Mouse (Mus musculus): ENCODE measurements around the gene Rabgap1l. TPM values are rescaled to one million over a fixed set of nuclear protein-coding genes. Genes with fewer than 3 reads are reported as not detected.

Rabgap1l gene
- polyA plus RNA-seq, 1 experiment from 2014 or later, result 44.8 TPM

- DNase-seq (no peak), ATAC-seq (ENCODE audit: low FRiP score, low TSS enrichment) (no peak)
- no peak overlapping the region for H3K4me2 ChIP-seq (ENCODE audit: low read length)
- no peaks in the 10 kb centered on the region for H3K4me1 ChIP-seq (ENCODE audit: control insufficient read depth, insufficient read depth, low read length)
- no peaks in the 10 kb centered on the region for H3K9me3 ChIP-seq (ENCODE audit: control insufficient read depth, low read length)
- H3K27ac ChIP-seq (replicated peaks; ENCODE audit: low read depth, low read length), result no peak overlapping the region
- no peak overlapping the region for H3K9ac ChIP-seq (replicated peaks; ENCODE audit: low read length)
- no peak overlapping the region for H3K4me3 ChIP-seq (replicated peaks; ENCODE audit: low read depth, low read length)
- H3K36me3 ChIP-seq (ENCODE audit: control insufficient read depth, insufficient read depth, low read length), result no peaks in the 10 kb centered on the region
- WGBS, result 90% methylated on average over 1 of the region's 1 CpGs
- no peaks in the 10 kb centered on the region for H3K27me3 ChIP-seq (ENCODE audit: control insufficient read depth, insufficient read depth, low read length)
Observed at GRCm38 (mm10) chr1:160302268-160302667, 490.7 kb downstream of the Rabgap1l start.

DNA sequence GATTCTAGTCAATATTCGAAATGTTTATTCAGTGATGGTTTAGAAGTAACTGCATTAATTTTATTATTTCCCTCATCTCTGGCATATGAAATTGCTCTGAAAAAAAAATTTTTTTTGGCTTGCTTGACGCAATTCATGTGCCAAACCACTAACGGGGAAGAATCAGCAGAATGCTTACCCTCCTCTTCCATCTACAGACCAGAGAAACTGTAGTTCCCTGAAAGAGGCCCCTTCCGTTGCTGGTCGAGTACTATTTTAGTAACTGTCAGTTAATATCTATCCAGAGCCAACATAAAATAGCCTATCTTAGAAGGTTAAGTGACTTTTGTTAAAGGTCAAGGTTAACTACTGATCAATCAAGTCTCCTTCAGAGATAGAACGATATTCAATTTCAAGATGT is 491.9 kb downstream of the Rabgap1l start:
- no peaks in the 10 kb centered on the region for H3K27me3 ChIP-seq (ENCODE audit: control insufficient read depth, insufficient read depth, low read length)
- H3K4me3 ChIP-seq (replicated peaks; ENCODE audit: low read depth, low read length), result no peak overlapping the region
- no peak overlapping the region for H3K27ac ChIP-seq (replicated peaks; ENCODE audit: low read depth, low read length)
- WGBS, result 88% methylated on average over 6 of the region's 6 CpGs
- no peak for ATAC-seq (ENCODE audit: low FRiP score, low TSS enrichment)
- no peak overlapping the region for H3K4me2 ChIP-seq (ENCODE audit: low read length)
- no peak overlapping the region for H3K9ac ChIP-seq (replicated peaks; ENCODE audit: low read length)
- no peaks in the 10 kb centered on the region for H3K36me3 ChIP-seq (ENCODE audit: control insufficient read depth, insufficient read depth, low read length)
- H3K9me3 ChIP-seq (ENCODE audit: control insufficient read depth, low read length), result no peaks in the 10 kb centered on the region
- no peaks in the 10 kb centered on the region for H3K4me1 ChIP-seq (ENCODE audit: control insufficient read depth, insufficient read depth, low read length)
- no peak for DNase-seq

DNA sequence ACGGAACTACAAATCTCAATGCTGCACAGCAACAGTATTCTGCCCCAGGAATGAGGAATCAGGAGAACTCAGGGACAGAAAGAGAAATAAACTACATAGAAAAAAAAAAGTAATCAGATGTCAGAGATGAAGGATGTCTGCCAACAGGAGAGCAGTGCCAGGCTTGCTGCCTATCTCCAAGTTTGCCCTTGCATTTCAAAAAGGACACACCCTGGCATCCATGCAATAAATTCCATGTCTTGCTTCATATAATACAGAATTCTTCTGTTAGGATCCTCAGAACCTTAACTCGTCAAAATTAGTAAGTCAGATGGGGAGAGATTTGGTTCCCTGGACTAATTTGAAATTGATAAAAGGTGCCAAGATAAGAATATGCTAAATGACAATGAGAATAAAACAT is 492.3 kb downstream of the Rabgap1l start:
- ATAC-seq (ENCODE audit: low FRiP score, low TSS enrichment), result no peak
- no peak overlapping the region for H3K9ac ChIP-seq (replicated peaks; ENCODE audit: low read length)
- no peak overlapping the region for H3K4me3 ChIP-seq (replicated peaks; ENCODE audit: low read depth, low read length)
- WGBS, result 86% methylated on average over 2 of the region's 2 CpGs
- no peak for DNase-seq
- no peak overlapping the region for H3K4me2 ChIP-seq (ENCODE audit: low read length)
- H3K36me3 ChIP-seq (ENCODE audit: control insufficient read depth, insufficient read depth, low read length), result no peaks in the 10 kb centered on the region
- no peaks in the 10 kb centered on the region for H3K27me3 ChIP-seq (ENCODE audit: control insufficient read depth, insufficient read depth, low read length)
- H3K27ac ChIP-seq (replicated peaks; ENCODE audit: low read depth, low read length), result no peak overlapping the region
- no peaks in the 10 kb centered on the region for H3K9me3 ChIP-seq (ENCODE audit: control insufficient read depth, low read length)
- no peaks in the 10 kb centered on the region for H3K4me1 ChIP-seq (ENCODE audit: control insufficient read depth, insufficient read depth, low read length)

DNA sequence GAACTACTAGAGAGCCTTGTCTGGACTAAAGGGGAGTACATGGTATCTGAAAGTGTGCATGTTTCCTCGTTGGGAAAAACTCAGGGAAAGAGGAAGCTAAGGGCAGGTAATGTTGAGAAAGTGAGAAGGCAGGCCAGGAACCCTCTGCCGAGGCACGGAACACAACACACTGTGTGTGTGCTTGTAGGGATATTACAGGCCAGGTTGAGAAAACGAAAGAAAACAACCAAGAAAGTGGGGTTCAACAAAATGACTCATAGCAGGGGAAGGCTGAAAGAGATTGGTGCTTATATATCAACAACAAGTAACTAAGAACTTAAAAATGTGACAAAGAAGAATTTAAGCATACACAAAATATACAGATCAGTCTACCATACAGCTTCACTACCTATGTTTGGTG is 493.0 kb downstream of the Rabgap1l start:
- no peak overlapping the region for H3K9ac ChIP-seq (replicated peaks; ENCODE audit: low read length)
- 86% methylated on average over 4 of the region's 4 CpGs for WGBS
- no peak overlapping the region for H3K4me3 ChIP-seq (replicated peaks; ENCODE audit: low read depth, low read length)
- no peak overlapping the region for H3K4me2 ChIP-seq (ENCODE audit: low read length)
- H3K27me3 ChIP-seq (ENCODE audit: control insufficient read depth, insufficient read depth, low read length), result no peaks in the 10 kb centered on the region
- H3K36me3 ChIP-seq (ENCODE audit: control insufficient read depth, insufficient read depth, low read length), result no peaks in the 10 kb centered on the region
- no peak overlapping the region for H3K27ac ChIP-seq (replicated peaks; ENCODE audit: low read depth, low read length)
- no peaks in the 10 kb centered on the region for H3K4me1 ChIP-seq (ENCODE audit: control insufficient read depth, insufficient read depth, low read length)
- ATAC-seq (ENCODE audit: low FRiP score, low TSS enrichment) (no peak), DNase-seq (no peak)
- no peaks in the 10 kb centered on the region for H3K9me3 ChIP-seq (ENCODE audit: control insufficient read depth, low read length)

DNA sequence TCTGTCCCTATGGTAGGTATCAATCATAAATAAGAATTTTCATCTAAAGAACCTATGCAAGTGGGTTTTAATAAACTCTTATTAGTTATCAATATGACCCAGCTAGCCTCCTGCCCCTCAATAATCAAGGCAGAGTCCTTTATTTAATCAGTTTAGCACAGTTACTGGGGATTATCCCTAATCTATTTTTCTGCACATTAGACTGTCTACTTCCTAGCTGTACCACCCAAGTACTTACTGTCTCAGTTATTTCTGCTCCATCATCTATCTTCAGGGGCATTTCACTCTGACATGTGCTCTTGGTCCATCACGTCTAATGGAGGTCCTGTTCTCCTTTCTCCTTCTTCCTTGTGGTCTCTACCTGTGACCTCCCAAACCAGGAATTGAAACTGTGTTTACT is 494.1 kb downstream of the Rabgap1l start:
- ATAC-seq (ENCODE audit: low FRiP score, low TSS enrichment) (no peak), DNase-seq (no peak)
- Histone ChIP-seq H3K27me3 (ENCODE audit: control insufficient read depth, insufficient read depth, low read length) (no peaks in the 10 kb centered on the region), H3K27ac (replicated peaks; ENCODE audit: low read depth, low read length) (no peak overlapping the region), H3K9ac (replicated peaks; ENCODE audit: low read length) (no peak overlapping the region), H3K36me3 (ENCODE audit: control insufficient read depth, insufficient read depth, low read length) (no peaks in the 10 kb centered on the region), H3K4me3 (replicated peaks; ENCODE audit: low read depth, low read length) (no peak overlapping the region), H3K9me3 (ENCODE audit: control insufficient read depth, low read length) (no peaks in the 10 kb centered on the region), H3K4me1 (ENCODE audit: control insufficient read depth, insufficient read depth, low read length) (no peaks in the 10 kb centered on the region), H3K4me2 (ENCODE audit: low read length) (no peak overlapping the region)
- WGBS, result 82% methylated on average over 1 of the region's 1 CpGs

GRCm38 (mm10) chr1:160297701-160298100 is 495.3 kb downstream of the Rabgap1l start:
- 85% methylated on average over 3 of the region's 3 CpGs for WGBS
- Histone ChIP-seq H3K4me3 (replicated peaks; ENCODE audit: low read depth, low read length) (no peak overlapping the region), H3K36me3 (ENCODE audit: control insufficient read depth, insufficient read depth, low read length) (no peaks in the 10 kb centered on the region), H3K9me3 (ENCODE audit: control insufficient read depth, low read length) (no peaks in the 10 kb centered on the region), H3K4me1 (ENCODE audit: control insufficient read depth, insufficient read depth, low read length) (no peaks in the 10 kb centered on the region), H3K27me3 (ENCODE audit: control insufficient read depth, insufficient read depth, low read length) (no peaks in the 10 kb centered on the region), H3K27ac (replicated peaks; ENCODE audit: low read depth, low read length) (no peak overlapping the region), H3K4me2 (ENCODE audit: low read length) (no peak overlapping the region), H3K9ac (replicated peaks; ENCODE audit: low read length) (no peak overlapping the region)
- DNase-seq (no peak), ATAC-seq (ENCODE audit: low FRiP score, low TSS enrichment) (no peak)

- no peaks in the 10 kb centered on the region for H3K4me1 ChIP-seq (ENCODE audit: control insufficient read depth, insufficient read depth, low read length)
- 90% methylated on average over 1 of the region's 1 CpGs for WGBS
- H3K9ac ChIP-seq (replicated peaks; ENCODE audit: low read length), result no peak overlapping the region
- H3K36me3 ChIP-seq (ENCODE audit: control insufficient read depth, insufficient read depth, low read length), result no peaks in the 10 kb centered on the region
- no peak for ATAC-seq (ENCODE audit: low FRiP score, low TSS enrichment)
- H3K4me2 ChIP-seq (ENCODE audit: low read length), result no peak overlapping the region
- no peak overlapping the region for H3K4me3 ChIP-seq (replicated peaks; ENCODE audit: low read depth, low read length)
- H3K9me3 ChIP-seq (ENCODE audit: control insufficient read depth, low read length), result no peaks in the 10 kb centered on the region
- no peaks in the 10 kb centered on the region for H3K27me3 ChIP-seq (ENCODE audit: control insufficient read depth, insufficient read depth, low read length)
- H3K27ac ChIP-seq (replicated peaks; ENCODE audit: low read depth, low read length), result no peak overlapping the region
- DNase-seq, result no peak
Observed at GRCm38 (mm10) chr1:160295323-160295722, 497.7 kb downstream of the Rabgap1l start.

DNA sequence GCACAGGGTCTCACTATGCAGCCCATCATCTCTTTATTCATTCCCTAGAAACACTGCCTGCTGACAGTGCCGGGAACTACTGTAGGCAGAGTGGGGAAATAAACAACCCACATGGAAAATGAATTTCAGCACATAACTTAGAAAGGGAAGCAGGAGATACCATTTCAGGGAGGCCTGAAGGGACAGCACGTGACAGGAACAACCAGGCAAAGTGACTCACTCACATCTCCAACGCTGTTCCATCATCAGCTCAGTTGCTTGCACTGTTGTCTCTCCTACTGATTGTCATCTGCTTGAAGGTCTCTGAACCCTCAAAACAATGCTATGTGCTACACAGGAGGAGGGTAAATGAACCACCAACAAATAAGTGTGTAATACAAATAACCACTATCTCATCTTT is 499.5 kb downstream of the Rabgap1l start:
- WGBS, result 89% methylated on average over 3 of the region's 3 CpGs
- no peaks in the 10 kb centered on the region for H3K4me1 ChIP-seq (ENCODE audit: control insufficient read depth, insufficient read depth, low read length)
- H3K9me3 ChIP-seq (ENCODE audit: control insufficient read depth, low read length), result no peaks in the 10 kb centered on the region
- H3K36me3 ChIP-seq (ENCODE audit: control insufficient read depth, insufficient read depth, low read length), result no peaks in the 10 kb centered on the region
- H3K27ac ChIP-seq (replicated peaks; ENCODE audit: low read depth, low read length), result no peak overlapping the region
- H3K4me3 ChIP-seq (replicated peaks; ENCODE audit: low read depth, low read length), result no peak overlapping the region
- no peak overlapping the region for H3K4me2 ChIP-seq (ENCODE audit: low read length)
- H3K27me3 ChIP-seq (ENCODE audit: control insufficient read depth, insufficient read depth, low read length), result no peaks in the 10 kb centered on the region
- no peak overlapping the region for H3K9ac ChIP-seq (replicated peaks; ENCODE audit: low read length)
- no peak for ATAC-seq (ENCODE audit: low FRiP score, low TSS enrichment)
- no peak for DNase-seq

DNA sequence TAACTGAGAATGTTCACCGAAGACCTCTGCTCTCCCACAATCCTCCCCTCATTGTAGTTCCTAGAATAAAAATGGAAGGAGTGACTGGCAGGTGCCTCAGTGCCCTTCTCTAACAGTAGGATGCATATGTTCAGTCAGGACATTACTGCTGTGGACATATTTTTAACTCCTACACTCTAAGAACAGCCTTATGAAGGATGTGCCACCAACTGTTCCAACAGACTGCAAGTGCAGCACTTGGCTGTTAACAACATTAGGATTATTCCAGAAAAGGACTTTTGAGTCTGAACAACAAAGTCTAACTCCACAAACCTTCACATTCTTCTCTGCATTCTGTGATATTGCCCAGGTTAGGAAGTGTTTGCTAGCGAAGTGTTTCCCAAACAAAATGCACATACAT is 501.0 kb downstream of the Rabgap1l start:
- Histone ChIP-seq H3K4me1 (ENCODE audit: control insufficient read depth, insufficient read depth, low read length) (0 out of 2 replicates have a peak, but pooled peaks cover 3% of the 10 kb centered on the region), H3K27me3 (ENCODE audit: control insufficient read depth, insufficient read depth, low read length) (no peaks in the 10 kb centered on the region), H3K4me2 (ENCODE audit: low read length) (no peak overlapping the region), H3K9me3 (ENCODE audit: control insufficient read depth, low read length) (no peaks in the 10 kb centered on the region), H3K9ac (replicated peaks; ENCODE audit: low read length) (no peak overlapping the region), H3K27ac (replicated peaks; ENCODE audit: low read depth, low read length) (no peak overlapping the region), H3K4me3 (replicated peaks; ENCODE audit: low read depth, low read length) (no peak overlapping the region), H3K36me3 (ENCODE audit: control insufficient read depth, insufficient read depth, low read length) (no peaks in the 10 kb centered on the region)
- 95% methylated on average over 2 of the region's 2 CpGs for WGBS
- ATAC-seq (ENCODE audit: low FRiP score, low TSS enrichment) (no peak), DNase-seq (no peak)
